Mouse (Mus musculus) kidney, postnatal 36 days (tissue): ENCODE measurements at regions not wholly inside any gene's neighbourhood (a gene's known extent, or its start where the extent isn't known, plus 50 kb on each side); places are given as distances from the start of the nearest gene placed in this dataset.

Source experiments
- DNase-seq, 2 experiments: peaks; one replicate each; pipeline ENCODE4 v3.0.0; 2021 to 2022; ENCODE audit warnings: mixed read lengths in 2 of 2

GRCm38 (mm10) chr14:105056171-105056570 is 121.0 kb downstream of the Rbm26 start:
- no peak for DNase-seq

- no peak for DNase-seq
These were observed 138.3 kb downstream of the Rbm26 start for GRCm38 (mm10) chr14:105038798-105039197.

- no peak for DNase-seq
These were observed 142.3 kb downstream of the Rbm26 start for GRCm38 (mm10) chr14:105034712-105035377.

GRCm38 (mm10) chr14:105019971-105020370 is 157.2 kb downstream of the Rbm26 start:
- DNase-seq, result no peak

- DNase-seq, result peak in 1 of 2 experiments; percentile 6
These were observed 160.9 kb downstream of the Rbm26 start for GRCm38 (mm10) chr14:105016089-105016846.

GRCm38 (mm10) chr14:105015278-105015677 is 161.8 kb downstream of the Rbm26 start:
- DNase-seq, result peak; percentile 9 to 33

GRCm38 (mm10) chr14:105010742-105011141 is 166.4 kb downstream of the Rbm26 start:
- DNase-seq, result no peak

- no peak for DNase-seq
These were observed 168.8 kb downstream of the Rbm26 start for GRCm38 (mm10) chr14:105008331-105008730.

- no peak for DNase-seq
These were observed 183.1 kb downstream of the Rbm26 start for GRCm38 (mm10) chr14:104994066-104994465.

- DNase-seq, result peak in 1 of 2 experiments; percentile 7
These were observed 211.1 kb downstream of the Rbm26 start for GRCm38 (mm10) chr14:104966046-104966445.

- DNase-seq, result no peak
These were observed 233.7 kb downstream of the Rbm26 start for GRCm38 (mm10) chr14:104943450-104943849.

- DNase-seq, result peak; percentile 17 to 36
These were observed 237.2 kb downstream of the Rbm26 start for GRCm38 (mm10) chr14:104939961-104940360.

GRCm38 (mm10) chr14:104937083-104937864 is 239.9 kb downstream of the Rbm26 start:
- no peak for DNase-seq

- no peak for DNase-seq
These were observed 241.2 kb downstream of the Rbm26 start for GRCm38 (mm10) chr14:104935956-104936355.

- DNase-seq, result no peak
These were observed 271.4 kb downstream of the Rbm26 start for GRCm38 (mm10) chr14:104905706-104906105.

- no peak for DNase-seq
These were observed 274.8 kb downstream of the Rbm26 start for GRCm38 (mm10) chr14:104902120-104903027.

- DNase-seq, result no peak
These were observed 276.1 kb downstream of the Rbm26 start for GRCm38 (mm10) chr14:104901072-104901471.

- DNase-seq, result no peak
These were observed 305.9 kb downstream of the Rbm26 start for GRCm38 (mm10) chr14:104871203-104871602.

- DNase-seq, result no peak
These were observed 309.6 kb downstream of the Rbm26 start for GRCm38 (mm10) chr14:104867540-104867939.

- DNase-seq, result no peak
These were observed 313.2 kb downstream of the Rbm26 start for GRCm38 (mm10) chr14:104863881-104864280.

- no peak for DNase-seq
These were observed 321.2 kb downstream of the Rbm26 start for GRCm38 (mm10) chr14:104855913-104856312.

GRCm38 (mm10) chr14:104849274-104849673 is 326.8 kb upstream of the Rnf219 start:
- DNase-seq, result no peak
